ENCODE assay signal across 14 mouse cellular contexts in the genomic region with DNA sequence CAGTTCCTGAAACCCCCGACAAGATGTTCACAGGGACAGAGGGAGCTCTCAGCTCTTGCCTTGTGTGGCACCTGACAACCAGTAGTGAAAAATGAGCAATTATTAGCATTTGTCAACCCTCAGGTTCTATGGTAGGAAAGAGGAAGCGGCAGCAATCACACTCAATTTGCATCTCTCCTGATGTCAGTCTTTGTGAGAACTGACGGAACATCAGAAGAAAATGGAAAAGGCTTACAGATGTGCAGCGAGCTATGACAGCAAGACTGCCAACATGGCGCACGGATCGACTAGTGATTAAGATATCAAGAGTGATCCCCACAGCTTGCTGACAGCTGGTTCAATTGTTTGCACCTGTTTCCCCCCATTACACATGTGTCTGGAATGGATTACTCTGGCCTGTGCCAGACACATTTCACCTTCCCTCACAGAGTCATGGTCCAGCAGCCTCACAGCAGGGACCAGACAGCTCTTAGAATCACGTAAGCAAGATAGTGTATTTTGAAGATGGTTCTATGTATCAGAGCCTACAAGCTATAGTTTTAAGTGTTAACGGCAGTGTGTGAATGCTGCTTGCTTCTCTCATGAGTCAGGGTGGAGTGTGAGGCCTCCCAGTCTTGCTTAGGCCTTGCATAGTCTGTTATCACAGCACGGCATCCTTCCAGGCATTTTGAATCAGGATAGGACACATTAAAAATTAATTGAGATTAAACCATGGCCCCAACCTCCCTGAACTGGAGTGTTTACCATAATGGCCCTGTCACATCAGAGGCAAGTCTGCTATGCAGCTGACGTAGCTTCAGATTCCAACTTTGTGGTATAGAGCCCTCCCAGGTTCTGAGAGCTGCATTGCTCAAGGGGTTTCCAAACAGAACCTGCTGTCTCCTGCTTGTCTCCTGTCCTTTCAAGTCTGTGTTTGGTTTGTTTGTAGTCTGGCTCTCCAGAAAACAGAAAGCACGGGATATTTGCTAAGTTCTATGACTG.
DNase-seq lines count a peak whose midpoint lies in the region; ATAC-seq lines count a peak whose summit lies in the region.
"Had no signal": no experiment of that assay in that cellular context is flagged by ENCODE, and none has a peak within 500 bp of the region (broad histone marks: within the 10 kb centered on the region; RNA-seq: fewer than 3 reads in every experiment).

No protein-coding gene starts in this region.

- H3K27me3 ChIP-seq in limb, embryonic 13.5 days: peaks cover 12% of the 10 kb centered on the region
- H3K27me3 ChIP-seq: embryonic facial prominence, embryonic 15.5 days; heart, embryonic 13.5 days had no signal

- ATAC-seq in limb, embryonic 13.5 days (ENCODE audit: low FRiP score, low read depth): peak; percentile 59; the same call in 1 of the 2 replicates
- no peak for ATAC-seq in granulocyte monocyte progenitor cell, adult 5-6 weeks (replicated peaks; ENCODE audit: poor library complexity, severe bottlenecking)
- no peak for ATAC-seq in erythroid progenitor cell, adult 5-6 weeks (replicated peaks; ENCODE audit: low FRiP score, poor library complexity, severe bottlenecking)

- H3K4me2 ChIP-seq in limb, embryonic 13.5 days (replicated peaks): no peak overlapping the region
- H3K4me2 ChIP-seq: embryonic facial prominence, embryonic 15.5 days; heart, embryonic 13.5 days had no signal

- H3K9me3 ChIP-seq in limb, embryonic 13.5 days: no peaks in the 10 kb centered on the region
- H3K9me3 ChIP-seq: embryonic facial prominence, embryonic 15.5 days; heart, embryonic 13.5 days had no signal

- WGBS in limb, embryonic 13.5 days: 55% methylated on average over 12 of the region's 12 CpGs

- peaks cover 11% of the 10 kb centered on the region; the same call in 1 of the 2 replicates for H3K4me1 ChIP-seq in limb, embryonic 13.5 days
- H3K4me1 ChIP-seq: embryonic facial prominence, embryonic 15.5 days; heart, embryonic 13.5 days had no signal

- H3K9ac ChIP-seq in limb, embryonic 13.5 days: no peak overlapping the region
- H3K9ac ChIP-seq: embryonic facial prominence, embryonic 15.5 days; heart, embryonic 13.5 days; liver, embryonic 14.5 days had no signal

- no peak overlapping the region for H3K27ac ChIP-seq in limb, embryonic 13.5 days
- H3K27ac ChIP-seq: embryonic facial prominence, embryonic 15.5 days; gastrocnemius, adult 2 months; heart, embryonic 13.5 days; liver, embryonic 14.5 days had no signal

- DNase-seq in embryo, embryonic 11 days: peak; percentile 59
- peak; percentile 61 for DNase-seq in forelimb bud, embryonic 11.5 days (ENCODE audit: low read depth, low spot score)
- DNase-seq in neural tube, embryonic 10.5 days (ENCODE audit: extremely low spot score, low spot score): peak; percentile 40
- DNase-seq in thymus, postnatal 14 days: no peak
- DNase-seq in right cerebral cortex, adult 18-20 months: no peak
- DNase-seq: cerebellum, adult 2 months; gastrocnemius, adult 2 months; kidney, postnatal 36 days had no signal

- H3K4me3 ChIP-seq in limb, embryonic 13.5 days: no peak overlapping the region
- H3K4me3 ChIP-seq: embryonic facial prominence, embryonic 15.5 days; gastrocnemius, adult 2 months; heart, embryonic 13.5 days had no signal

- H3K36me3 ChIP-seq in limb, embryonic 13.5 days: no peaks in the 10 kb centered on the region
- H3K36me3 ChIP-seq: embryonic facial prominence, embryonic 15.5 days; heart, embryonic 13.5 days had no signal

Comparison
In these comparisons a context has a peak if more than half of its experiments do, and no peak if none do; other contexts are left out.
1. DNase-seq: peak in embryo, embryonic 11 days (single experiment), forelimb bud, embryonic 11.5 days (single experiment) and neural tube, embryonic 10.5 days (single experiment); none in thymus, postnatal 14 days (single experiment) and right cerebral cortex, adult 18-20 months (single experiment).